In the genomic region with DNA sequence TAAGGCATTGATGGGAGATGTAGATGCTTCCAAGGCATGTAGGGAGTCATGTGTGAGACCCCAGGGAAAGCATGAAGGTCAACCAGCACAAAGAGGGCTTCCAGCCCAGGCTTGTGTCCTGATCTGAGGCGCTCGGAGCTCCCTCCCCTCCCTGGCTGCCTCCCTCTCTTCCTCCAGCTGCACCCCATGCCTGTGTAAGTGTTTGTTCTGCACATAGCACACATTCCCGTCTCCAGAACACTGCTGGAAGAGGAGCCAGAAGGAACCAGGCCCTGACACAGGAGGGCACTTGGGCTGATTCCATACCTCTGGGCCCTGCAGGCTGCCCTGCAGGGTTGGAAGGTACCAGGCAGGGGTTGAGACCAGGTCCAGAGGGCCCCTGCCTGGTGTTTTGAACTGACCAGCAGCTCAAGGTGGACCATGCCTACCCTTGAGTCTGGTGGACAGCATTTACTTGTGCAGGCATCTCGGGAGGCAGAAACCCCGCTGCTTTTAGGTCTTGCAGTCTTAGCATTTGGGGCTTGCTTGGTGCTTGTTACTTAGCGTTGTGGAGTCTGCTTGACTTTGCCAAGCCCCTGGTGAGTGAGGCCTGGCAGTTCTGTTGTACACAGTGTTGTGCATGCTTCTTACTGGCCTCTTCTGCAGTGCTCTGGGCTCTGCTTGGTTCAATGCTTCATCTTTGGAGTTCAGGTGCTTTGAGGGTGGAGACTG, we compare ENCODE assay signal across 13 mouse cellular contexts. TPM values are rescaled to one million over a fixed set of nuclear protein-coding genes. Genes with fewer than 3 reads are reported as not detected.
DNase-seq lines count a peak whose midpoint lies in the region; ATAC-seq lines count a peak whose summit lies in the region.
"Had no signal": no experiment of that assay in that cellular context is flagged by ENCODE, and none has a peak within 500 bp of the region (broad histone marks: within the 10 kb centered on the region; RNA-seq: fewer than 3 reads in every experiment).

No protein-coding gene starts in this region.

- H3K27ac ChIP-seq in heart, embryonic 14.5 days (replicated peaks in 1 of 2; ENCODE audit: control insufficient read depth in 1 of 2, insufficient read depth in 1 of 2, low read depth in 2 of 2, low read length in 2 of 2) = peak overlapping the region; percentile 65 to 75
- peak overlapping the region; percentile 94 for H3K27ac ChIP-seq in lung, embryonic 16.5 days (ENCODE audit: low read length)

- H3K4me1 ChIP-seq in heart, embryonic 14.5 days (ENCODE audit: control insufficient read depth in 2 of 2, insufficient read depth in 2 of 2, low read length in 2 of 2) = peaks cover 32 to 34% of the 10 kb centered on the region in 2 experiments
- H3K4me1 ChIP-seq in lung, embryonic 16.5 days (replicated peaks; ENCODE audit: control insufficient read depth, insufficient read depth, low read length) = peaks cover 24% of the 10 kb centered on the region

- no peaks in the 10 kb centered on the region for H3K9me3 ChIP-seq in heart, embryonic 14.5 days (ENCODE audit: control insufficient read depth, low read length)
- no peaks in the 10 kb centered on the region for H3K9me3 ChIP-seq in lung, embryonic 16.5 days (ENCODE audit: control insufficient read depth, low read length)

- H3K4me2 ChIP-seq in heart, embryonic 14.5 days (ENCODE audit: low read length) = no peak overlapping the region
- H3K4me2 ChIP-seq in lung, embryonic 16.5 days (ENCODE audit: low read depth, low read length) = no peak overlapping the region
- H3K4me2 ChIP-seq: liver, embryonic 11.5 days had no signal

- DNase-seq in heart, postnatal 4 days = no peak
- peak; percentile 16 for DNase-seq in urinary bladder, postnatal 14 days (ENCODE audit: low spot score)
- no peak for DNase-seq in urinary bladder, postnatal 10 days (ENCODE audit: low spot score)
- no peak for DNase-seq in retina, embryonic 14.5 days (ENCODE audit: low spot score)
- no peak for DNase-seq in thymus, postnatal 4 days
- no peak for DNase-seq in adrenal gland, adult 2 months
- DNase-seq: cerebellum, adult 9-10 months had no signal

- WGBS in heart, embryonic 14.5 days = 40% methylated on average over 6 of the region's 6 CpGs
- WGBS in lung, embryonic 16.5 days = 31% methylated on average over 6 of the region's 6 CpGs

- no peaks in the 10 kb centered on the region for H3K27me3 ChIP-seq in heart, embryonic 14.5 days (ENCODE audit: control insufficient read depth, insufficient read depth, low read length)
- no peaks in the 10 kb centered on the region for H3K27me3 ChIP-seq in lung, embryonic 16.5 days (ENCODE audit: control insufficient read depth, insufficient read depth, low read depth, low read length)

- no peaks in the 10 kb centered on the region for H3K36me3 ChIP-seq in heart, embryonic 14.5 days (ENCODE audit: control insufficient read depth, insufficient read depth, low read length)
- H3K36me3 ChIP-seq in lung, embryonic 16.5 days (ENCODE audit: control insufficient read depth, insufficient read depth, low read length) = no peaks in the 10 kb centered on the region

- H3K9ac ChIP-seq in heart, embryonic 14.5 days (ENCODE audit: low read length) = peak overlapping the region; percentile 6; the same call in 1 of the 2 replicates
- no peak overlapping the region for H3K9ac ChIP-seq in lung, embryonic 16.5 days (ENCODE audit: low read length)

- peak; percentile 41; the same call in 1 of the 2 replicates for ATAC-seq in heart, embryonic 14.5 days (ENCODE audit: insufficient number of reproducible peaks, insufficient read depth, low FRiP score, low read depth)
- ATAC-seq in lung, embryonic 16.5 days (ENCODE audit: low read depth) = peak; percentile 93
- ATAC-seq: CD4-positive, CD25-positive, alpha-beta regulatory T cell, adult 4 months; forebrain, embryonic 16.5 days; inflammation-experienced regulatory T-cells, adult 6 months had no signal

- H3K4me3 ChIP-seq in heart, embryonic 14.5 days (ENCODE audit: control insufficient read depth in 1 of 2, insufficient read depth in 1 of 2, low read depth in 1 of 2, low read length in 2 of 2) = no peak overlapping the region
- H3K4me3 ChIP-seq in lung, embryonic 16.5 days (ENCODE audit: low read length) = no peak overlapping the region

RNA-seq across cellular contexts. Expression of gene Adcy5, which starts 45.2 kb away (rescaled TPM):
- 11.4 and 12.2 TPM in 2 replicates for polyA plus RNA-seq in heart, embryonic 14.5 days (2014; fragmentation: Nextera tagmentation; extraction: Ambion mirVana)
- 10 to 100 TPM; 65.2 to 65.7 TPM for total RNA-seq in heart, postnatal 4 days (2021)
- polyA plus RNA-seq in lung, embryonic 16.5 days (2015; fragmentation: Nextera tagmentation; extraction: Ambion mirVana) = 1.4 and 1.5 TPM in 2 replicates
- 10 to 100 TPM in 1 of 2 experiments, 1 to 10 TPM in 1; 9.1 to 21.7 TPM for total RNA-seq in adrenal gland, adult 2 months (2021)
- polyA plus RNA-seq in adrenal gland, adult 2 months (2012; rRNA removed) = 17.1 and 32.8 TPM in 2 replicates
